Comparison of ENCODE assay signal across 9 mouse cellular contexts in genomic region chr3:95645313-95646235, GRCm38 (mm10). TPM values are rescaled to one million over a fixed set of nuclear protein-coding genes. Genes with fewer than 3 reads are reported as not detected.
DNase-seq lines count a peak whose midpoint lies in the region; ATAC-seq lines count a peak whose summit lies in the region.
"Had no signal": no experiment of that assay in that cellular context is flagged by ENCODE, and none has a peak within 500 bp of the region (broad histone marks: within the 10 kb centered on the region; RNA-seq: fewer than 3 reads in every experiment).

No protein-coding gene starts in this region.

- no peaks in the 10 kb centered on the region; the same call in 1 of the 2 replicates for H3K4me1 ChIP-seq in kidney, embryonic 15.5 days
- no peaks in the 10 kb centered on the region for H3K4me1 ChIP-seq in neural tube, embryonic 15.5 days

- no peaks in the 10 kb centered on the region for H3K27me3 ChIP-seq in kidney, embryonic 15.5 days
- no peaks in the 10 kb centered on the region for H3K27me3 ChIP-seq in neural tube, embryonic 15.5 days (replicated peaks)
- H3K27me3 ChIP-seq: limb, embryonic 15.5 days had no signal

- DNase-seq in kidney, postnatal 4 days, result peak; percentile 43 to 59
- DNase-seq in c-Kit-positive CD71-negative TER-119-negative erythroid progenitor cells, embryonic 14.5 days (ENCODE audit: low read depth), result peak; percentile 80
- peak; percentile 66 for DNase-seq in lung, postnatal 25 days (ENCODE audit: low spot score)
- peak; percentile 52 for DNase-seq in thymus, postnatal 0 days (ENCODE audit: low spot score)
- DNase-seq in testis, postnatal 10 days (ENCODE audit: low spot score), result no peak
- no peak for DNase-seq in cerebellum, adult 18-20 months

- H3K4me2 ChIP-seq in kidney, embryonic 15.5 days, result no peak overlapping the region
- H3K4me2 ChIP-seq in neural tube, embryonic 15.5 days, result no peak overlapping the region
- H3K4me2 ChIP-seq: limb, embryonic 15.5 days had no signal

- no peak; the same call in 1 of the 2 replicates for ATAC-seq in kidney, embryonic 15.5 days (replicated peaks; ENCODE audit: low FRiP score)
- no peak for ATAC-seq in neural tube, embryonic 15.5 days (ENCODE audit: low FRiP score)

- no peaks in the 10 kb centered on the region for H3K9me3 ChIP-seq in kidney, embryonic 15.5 days (replicated peaks)
- H3K9me3 ChIP-seq in neural tube, embryonic 15.5 days (replicated peaks), result no peaks in the 10 kb centered on the region
- H3K9me3 ChIP-seq: limb, embryonic 15.5 days had no signal

- WGBS in kidney, embryonic 15.5 days, result 65% methylated on average over 10 of the region's 10 CpGs
- WGBS in neural tube, embryonic 15.5 days, result 72% methylated on average over 10 of the region's 10 CpGs

- H3K4me3 ChIP-seq in kidney, embryonic 15.5 days (replicated peaks), result no peak overlapping the region
- no peak overlapping the region for H3K4me3 ChIP-seq in neural tube, embryonic 15.5 days (replicated peaks)
- H3K4me3 ChIP-seq: limb, embryonic 15.5 days had no signal

- H3K27ac ChIP-seq in kidney, embryonic 15.5 days, result no peak overlapping the region
- H3K27ac ChIP-seq in neural tube, embryonic 15.5 days (replicated peaks), result no peak overlapping the region
- H3K27ac ChIP-seq: limb, embryonic 15.5 days had no signal

- H3K36me3 ChIP-seq in kidney, embryonic 15.5 days, result 0 out of 2 replicates have a peak, but pooled peaks cover under 1% of the 10 kb centered on the region
- H3K36me3 ChIP-seq in neural tube, embryonic 15.5 days, result no peaks in the 10 kb centered on the region
- H3K36me3 ChIP-seq: limb, embryonic 15.5 days had no signal

- H3K9ac ChIP-seq in kidney, embryonic 15.5 days, result no peak overlapping the region
- H3K9ac ChIP-seq in neural tube, embryonic 15.5 days (replicated peaks), result no peak overlapping the region
- H3K9ac ChIP-seq: limb, embryonic 15.5 days had no signal

RNA-seq across cellular contexts. Expression of gene Mcl1, which starts 13.0 kb away (rescaled TPM):
- polyA plus RNA-seq in kidney, embryonic 15.5 days (2015; fragmentation: Nextera tagmentation; extraction: Ambion mirVana), result 51.2 and 54.4 TPM in 2 replicates
- polyA plus RNA-seq in thymus, postnatal 0 days (2015; fragmentation: Nextera tagmentation; extraction: Ambion mirVana), result 81.3 and 91.3 TPM in 2 replicates
- polyA plus RNA-seq in neural tube, embryonic 15.5 days (2015; fragmentation: Nextera tagmentation; extraction: Ambion mirVana), result 41.4 and 42.0 TPM in 2 replicates

RNA-seq across cellular contexts. Expression of gene Ensa, which starts 20.8 kb away (rescaled TPM):
- 71.1 and 73.2 TPM in 2 replicates for polyA plus RNA-seq in kidney, embryonic 15.5 days (2015; fragmentation: Nextera tagmentation; extraction: Ambion mirVana)
- 58.5 and 65.4 TPM in 2 replicates for polyA plus RNA-seq in thymus, postnatal 0 days (2015; fragmentation: Nextera tagmentation; extraction: Ambion mirVana)
- polyA plus RNA-seq in neural tube, embryonic 15.5 days (2015; fragmentation: Nextera tagmentation; extraction: Ambion mirVana), result 102 and 109 TPM in 2 replicates

RNA-seq across cellular contexts. Expression of gene Adamtsl4, which starts 42.1 kb away (rescaled TPM):
- polyA plus RNA-seq in kidney, embryonic 15.5 days (2015; fragmentation: Nextera tagmentation; extraction: Ambion mirVana), result 4.0 and 6.3 TPM in 2 replicates
- polyA plus RNA-seq in thymus, postnatal 0 days (2015; fragmentation: Nextera tagmentation; extraction: Ambion mirVana), result 0.91 and 2.0 TPM in 2 replicates
- polyA plus RNA-seq in neural tube, embryonic 15.5 days (2015; fragmentation: Nextera tagmentation; extraction: Ambion mirVana), result 1.3 and 1.6 TPM in 2 replicates

RNA-seq across cellular contexts. Expression of gene Golph3l, which starts 56.8 kb away (rescaled TPM):
- 31.2 and 33.9 TPM in 2 replicates for polyA plus RNA-seq in kidney, embryonic 15.5 days (2015; fragmentation: Nextera tagmentation; extraction: Ambion mirVana)
- polyA plus RNA-seq in thymus, postnatal 0 days (2015; fragmentation: Nextera tagmentation; extraction: Ambion mirVana), result 33.4 and 35.9 TPM in 2 replicates
- 24.8 and 28.1 TPM in 2 replicates for polyA plus RNA-seq in neural tube, embryonic 15.5 days (2015; fragmentation: Nextera tagmentation; extraction: Ambion mirVana)

Comparison
In these comparisons a context has a peak if more than half of its experiments do, and no peak if none do; other contexts are left out.
1. DNase-seq: peak in kidney, postnatal 4 days (2 of 2), c-Kit-positive CD71-negative TER-119-negative erythroid progenitor cells, embryonic 14.5 days (single experiment), lung, postnatal 25 days (single experiment) and thymus, postnatal 0 days (single experiment); none in testis, postnatal 10 days (single experiment) and cerebellum, adult 18-20 months (0 of 2).